ENCODE assay signal across 9 mouse cellular contexts in the genomic region with DNA sequence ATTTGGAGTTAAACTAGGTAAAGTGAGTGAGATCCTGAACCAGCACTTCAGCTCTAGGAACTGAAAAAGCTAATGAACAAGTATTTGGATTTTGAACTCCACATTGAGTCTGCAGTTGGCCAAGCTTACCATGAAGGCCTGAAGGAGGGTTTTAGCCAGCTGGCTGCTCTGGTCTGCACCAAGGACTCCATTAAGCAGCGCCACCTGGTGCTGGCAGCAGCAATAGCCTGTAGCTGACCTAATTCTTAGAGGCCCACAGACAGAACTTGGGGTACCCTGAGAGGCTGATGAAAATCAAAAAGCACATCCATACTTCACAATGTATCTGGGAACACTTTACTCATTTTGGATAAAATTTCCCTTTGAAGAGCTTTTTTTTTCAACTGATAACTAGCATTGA.
DNase-seq lines count a peak whose midpoint lies in the region; ATAC-seq and TF ChIP-seq lines count a peak whose summit lies in the region.
"Had no signal": no experiment of that assay in that cellular context is flagged by ENCODE, and none has a peak within 500 bp of the region (broad histone marks: within the 10 kb centered on the region; RNA-seq: fewer than 3 reads in every experiment).

No protein-coding gene starts in this region.

- no peak for TF ChIP-seq POLR2A in ES-Bruce4 (IDR thresholded peaks at IDR 0.05; ENCODE audit: insufficient read depth, low read length)

- H3K27me3 ChIP-seq in ES-Bruce4 (ENCODE audit: control insufficient read depth, insufficient read depth, low read length, poor library complexity, severe bottlenecking): 0 out of 2 replicates have a peak, but pooled peaks cover 2% of the 10 kb centered on the region
- no peaks in the 10 kb centered on the region for H3K27me3 ChIP-seq in midbrain, embryonic 13.5 days
- H3K27me3 ChIP-seq: embryonic facial prominence, embryonic 13.5 days had no signal

- peak; percentile 70 for TF ChIP-seq CTCF in ES-Bruce4 (IDR thresholded peaks at IDR 0.05; ENCODE audit: low read depth, low read length)

- ATAC-seq in midbrain, embryonic 13.5 days: peak; percentile 72
- ATAC-seq in CD4-positive, CD25-positive, alpha-beta regulatory T cell, adult 4 months: no peak

- H3K9me3 ChIP-seq in ES-Bruce4 (replicated peaks; ENCODE audit: control insufficient read depth, insufficient read depth, low read length, poor library complexity, severe bottlenecking): 0 out of 2 replicates have a peak, but pooled peaks cover 2% of the 10 kb centered on the region
- H3K9me3 ChIP-seq in midbrain, embryonic 13.5 days: no peaks in the 10 kb centered on the region
- H3K9me3 ChIP-seq: embryonic facial prominence, embryonic 13.5 days had no signal

- no peak overlapping the region for H3K4me3 ChIP-seq in ES-Bruce4 (ENCODE audit: low read depth, low read length)
- H3K4me3 ChIP-seq in midbrain, embryonic 13.5 days (replicated peaks): no peak overlapping the region
- H3K4me3 ChIP-seq: embryonic facial prominence, embryonic 13.5 days had no signal

- TF ChIP-seq EP300 in ES-Bruce4 (IDR thresholded peaks at IDR 0.05; ENCODE audit: insufficient read depth, low read depth, low read length): no peak

- H3K4me2 ChIP-seq in midbrain, embryonic 13.5 days (replicated peaks): no peak overlapping the region
- H3K4me2 ChIP-seq: embryonic facial prominence, embryonic 13.5 days had no signal

- peak; percentile 47 to 60 for DNase-seq in adrenal gland, adult 18-20 months (ENCODE audit: low spot score in 2 of 2)
- DNase-seq in embryo, embryonic 9.5 days (ENCODE audit: extremely low spot score): peak; percentile 39
- DNase-seq in heart, postnatal 4 days: peak; percentile 58
- DNase-seq in left cerebral cortex, adult 11 months (ENCODE audit: low spot score): peak; percentile 40

- H3K9ac ChIP-seq in ES-Bruce4 (ENCODE audit: low read depth, poor library complexity, severe bottlenecking): no peak overlapping the region
- no peak overlapping the region for H3K9ac ChIP-seq in midbrain, embryonic 13.5 days (replicated peaks)
- H3K9ac ChIP-seq: embryonic facial prominence, embryonic 13.5 days had no signal

- H3K4me1 ChIP-seq in ES-Bruce4 (ENCODE audit: control insufficient read depth, insufficient read depth, low read length): no peaks in the 10 kb centered on the region
- no peaks in the 10 kb centered on the region for H3K4me1 ChIP-seq in midbrain, embryonic 13.5 days (replicated peaks)
- H3K4me1 ChIP-seq: embryonic facial prominence, embryonic 13.5 days had no signal

- WGBS in midbrain, embryonic 13.5 days: 6% methylated on average over 1 of the region's 1 CpGs

- no peaks in the 10 kb centered on the region for H3K36me3 ChIP-seq in ES-Bruce4 (ENCODE audit: control insufficient read depth, insufficient read depth, low read length, poor library complexity, severe bottlenecking)
- no peaks in the 10 kb centered on the region for H3K36me3 ChIP-seq in midbrain, embryonic 13.5 days
- H3K36me3 ChIP-seq: embryonic facial prominence, embryonic 13.5 days had no signal

- no peak overlapping the region for H3K27ac ChIP-seq in ES-Bruce4 (ENCODE audit: insufficient read depth, low read length)
- no peak overlapping the region for H3K27ac ChIP-seq in midbrain, embryonic 13.5 days
- H3K27ac ChIP-seq: embryonic facial prominence, embryonic 13.5 days; macrophage had no signal
